Mouse (Mus musculus): ENCODE data around the gene C1qtnf9. TPM values are rescaled to one million over a fixed set of nuclear protein-coding genes. Genes with fewer than 3 reads are reported as not detected.

The C1qtnf9 gene
- polyA plus RNA-seq, 1 experiment from 2014 or later = 0.30 TPM

DNA sequence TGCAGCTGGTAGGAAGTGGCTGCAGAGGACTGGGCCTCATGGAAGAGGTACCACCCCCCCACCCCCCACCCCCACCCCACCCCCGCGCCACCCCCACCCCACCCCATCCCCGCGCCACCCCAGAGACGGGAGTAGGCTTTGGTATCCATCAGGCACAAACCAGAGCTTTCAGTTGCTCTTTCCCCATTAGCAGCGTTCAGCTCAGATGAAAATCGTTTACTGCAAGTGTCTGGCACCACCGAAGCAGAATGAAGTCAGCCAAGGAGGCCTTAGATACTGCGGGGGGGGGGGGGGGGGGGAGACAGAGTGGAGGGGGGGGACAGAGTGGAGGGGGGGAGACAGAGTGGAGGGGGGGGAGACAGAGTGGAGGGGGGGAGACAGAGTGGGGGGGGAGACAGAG, 28.8 kb upstream of the C1qtnf9 start:
- peaks cover 31% of the 10 kb centered on the region for H3K4me1 ChIP-seq (replicated peaks; ENCODE audit: insufficient read depth, low read length)
- H3K4me2 ChIP-seq (ENCODE audit: low read length) = no peak overlapping the region
- H3K9me3 ChIP-seq (replicated peaks; ENCODE audit: low read length) = no peaks in the 10 kb centered on the region
- no peak for TF ChIP-seq CTCF (IDR thresholded peaks at IDR 0.05; ENCODE audit: low read depth)
- no peak overlapping the region for H3K4me3 ChIP-seq (replicated peaks; ENCODE audit: low read depth, low read length)
- DNase-seq (ENCODE audit: low spot score) (no peak), ATAC-seq (replicated peaks; ENCODE audit: low FRiP score, low read depth) (no peak)
- H3K27ac ChIP-seq = no peak overlapping the region
- WGBS = 11% methylated on average over 8 of the region's 9 CpGs
- no peak overlapping the region for H3K9ac ChIP-seq (ENCODE audit: low read depth, low read length)
- H3K36me3 ChIP-seq (ENCODE audit: insufficient read depth, low read length) = peaks cover 3% of the 10 kb centered on the region; the same call in 1 of the 2 replicates
- no peaks in the 10 kb centered on the region for H3K27me3 ChIP-seq (ENCODE audit: insufficient read depth, low read length)

DNA sequence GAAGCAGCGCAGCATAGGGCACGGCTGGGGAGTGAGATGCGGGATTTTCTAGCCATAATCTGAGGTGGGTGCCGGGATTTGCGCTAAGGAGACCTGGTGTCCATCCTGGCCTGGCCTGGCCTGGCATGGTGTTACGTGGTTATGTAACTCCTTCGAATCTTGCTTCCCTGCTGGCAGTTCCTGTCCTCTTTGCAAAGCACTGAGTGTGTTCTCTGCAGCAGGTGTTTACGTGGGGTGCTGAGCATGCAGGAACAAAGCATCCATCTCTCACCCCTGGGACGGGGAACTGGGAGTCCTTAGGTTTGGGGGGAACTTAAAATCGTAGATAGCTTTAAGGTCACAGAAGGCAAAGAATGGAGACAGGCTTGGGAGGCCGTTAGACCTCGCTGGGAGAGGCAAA, 28.3 kb upstream of the C1qtnf9 start:
- Histone ChIP-seq H3K9ac (ENCODE audit: low read depth, low read length) (no peak overlapping the region), H3K4me2 (ENCODE audit: low read length) (no peak overlapping the region), H3K36me3 (ENCODE audit: insufficient read depth, low read length) (peaks cover 3% of the 10 kb centered on the region; the same call in 1 of the 2 replicates), H3K4me3 (replicated peaks; ENCODE audit: low read depth, low read length) (no peak overlapping the region), H3K9me3 (replicated peaks; ENCODE audit: low read length) (no peaks in the 10 kb centered on the region), H3K4me1 (replicated peaks; ENCODE audit: insufficient read depth, low read length) (peaks cover 31% of the 10 kb centered on the region), H3K27me3 (ENCODE audit: insufficient read depth, low read length) (no peaks in the 10 kb centered on the region), H3K27ac (0 out of 2 replicates have a peak overlapping the region, but pooled peaks have one; percentile 25)
- 79% methylated on average over 12 of the region's 12 CpGs for WGBS
- TF ChIP-seq CTCF (IDR thresholded peaks at IDR 0.05; ENCODE audit: low read depth) = no peak
- DNase-seq (ENCODE audit: low spot score) (no peak), ATAC-seq (replicated peaks; ENCODE audit: low FRiP score, low read depth) (no peak)

DNA sequence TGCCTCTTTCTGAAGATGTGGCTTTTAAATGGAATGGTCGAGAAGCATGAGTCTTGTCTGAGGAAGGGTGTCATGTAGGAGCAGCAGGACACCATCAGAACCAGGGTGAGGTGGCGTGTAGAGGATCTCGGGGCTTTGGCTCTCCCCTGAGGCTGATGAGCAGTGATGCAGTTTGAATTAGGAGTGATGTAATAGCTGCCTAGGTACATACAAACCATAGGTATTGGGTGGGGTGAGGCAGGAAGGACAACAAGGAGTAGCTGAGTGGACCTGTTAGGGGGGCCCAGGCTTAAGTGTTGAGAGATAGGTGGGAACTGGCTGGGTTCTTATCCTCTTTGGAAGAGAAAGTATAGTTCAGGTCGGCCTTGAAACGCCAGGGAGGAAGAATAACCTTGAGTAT, 27.4 kb upstream of the C1qtnf9 start:
- Histone ChIP-seq H3K9ac (ENCODE audit: low read depth, low read length) (no peak overlapping the region), H3K4me2 (ENCODE audit: low read length) (no peak overlapping the region), H3K9me3 (replicated peaks; ENCODE audit: low read length) (no peaks in the 10 kb centered on the region), H3K27me3 (ENCODE audit: insufficient read depth, low read length) (no peaks in the 10 kb centered on the region), H3K36me3 (ENCODE audit: insufficient read depth, low read length) (peaks cover 7% of the 10 kb centered on the region), H3K4me3 (replicated peaks; ENCODE audit: low read depth, low read length) (no peak overlapping the region), H3K27ac (peak overlapping the region; percentile 31; the same call in 1 of the 2 replicates), H3K4me1 (replicated peaks; ENCODE audit: insufficient read depth, low read length) (peaks cover 31% of the 10 kb centered on the region)
- 74% methylated on average over 5 of the region's 5 CpGs for WGBS
- no peak for TF ChIP-seq CTCF (IDR thresholded peaks at IDR 0.05; ENCODE audit: low read depth)
- ATAC-seq (replicated peaks; ENCODE audit: low FRiP score, low read depth) (no peak), DNase-seq (ENCODE audit: low spot score) (no peak)

DNA sequence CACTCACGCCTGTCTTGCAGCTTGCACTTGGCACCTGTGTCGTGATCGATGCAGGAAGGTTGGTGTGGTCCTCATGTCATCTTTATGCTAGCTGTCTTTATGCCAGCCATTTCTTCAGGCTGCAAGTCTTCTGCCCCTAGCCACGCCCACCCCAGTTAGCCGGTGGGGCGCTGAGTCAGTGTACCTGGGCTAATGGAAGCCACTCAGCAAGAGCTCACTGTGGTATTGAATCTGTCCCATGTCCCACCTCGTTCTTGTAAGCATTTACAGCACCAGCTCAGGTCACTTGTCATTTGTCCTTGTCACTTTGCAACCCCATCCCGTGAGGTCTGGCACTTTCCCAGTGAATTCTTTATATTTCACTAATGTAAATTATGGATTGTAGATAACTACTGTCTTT, 26.9 kb upstream of the C1qtnf9 start:
- Histone ChIP-seq H3K4me2 (ENCODE audit: low read length) (no peak overlapping the region), H3K9ac (ENCODE audit: low read depth, low read length) (no peak overlapping the region), H3K27me3 (ENCODE audit: insufficient read depth, low read length) (no peaks in the 10 kb centered on the region), H3K4me3 (replicated peaks; ENCODE audit: low read depth, low read length) (no peak overlapping the region), H3K27ac (peak overlapping the region; percentile 60; the same call in 1 of the 2 replicates), H3K4me1 (replicated peaks; ENCODE audit: insufficient read depth, low read length) (peaks cover 29% of the 10 kb centered on the region), H3K36me3 (ENCODE audit: insufficient read depth, low read length) (peaks cover 12% of the 10 kb centered on the region), H3K9me3 (replicated peaks; ENCODE audit: low read length) (no peaks in the 10 kb centered on the region)
- DNase-seq (ENCODE audit: low spot score) = no peak
- no peak for ATAC-seq (replicated peaks; ENCODE audit: low FRiP score, low read depth)
- TF ChIP-seq CTCF (IDR thresholded peaks at IDR 0.05; ENCODE audit: low read depth) = no peak
- 49% methylated on average over 8 of the region's 8 CpGs for WGBS

DNA sequence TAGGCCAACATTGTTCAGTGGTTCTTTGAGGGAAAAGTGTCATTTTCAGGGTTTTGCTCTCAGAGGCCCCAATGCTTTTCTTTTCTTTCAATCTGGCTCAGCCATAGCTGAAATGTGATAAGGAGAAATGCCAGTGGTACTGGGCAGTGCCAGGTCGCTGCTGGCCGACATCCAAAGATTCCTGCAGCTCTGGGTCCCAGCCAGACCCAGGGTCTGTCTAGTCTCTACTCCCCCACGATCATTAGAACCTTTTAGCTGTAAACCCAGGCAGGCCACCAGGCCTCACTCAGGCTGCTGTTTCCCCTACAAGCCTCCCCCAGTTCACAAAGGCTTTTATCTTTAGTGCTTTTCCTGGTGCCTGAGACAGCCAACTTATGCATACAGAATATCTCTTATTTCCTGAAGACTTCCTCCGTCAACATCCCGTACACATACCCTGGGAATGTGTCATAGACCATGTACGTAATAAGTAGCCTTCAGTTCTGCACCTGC, 26.4 kb upstream of the C1qtnf9 start:
- 27% methylated on average over 6 of the region's 6 CpGs for WGBS
- Histone ChIP-seq H3K9me3 (replicated peaks; ENCODE audit: low read length) (no peaks in the 10 kb centered on the region), H3K4me2 (ENCODE audit: low read length) (no peak overlapping the region), H3K27ac (peak overlapping the region; percentile 60; the same call in 1 of the 2 replicates), H3K36me3 (ENCODE audit: insufficient read depth, low read length) (peaks cover 17% of the 10 kb centered on the region), H3K4me1 (replicated peaks; ENCODE audit: insufficient read depth, low read length) (peaks cover 24% of the 10 kb centered on the region), H3K9ac (ENCODE audit: low read depth, low read length) (no peak overlapping the region), H3K4me3 (replicated peaks; ENCODE audit: low read depth, low read length) (no peak overlapping the region), H3K27me3 (ENCODE audit: insufficient read depth, low read length) (no peaks in the 10 kb centered on the region)
- peak; percentile 79 for DNase-seq (ENCODE audit: low spot score)
- no peak for TF ChIP-seq CTCF (IDR thresholded peaks at IDR 0.05; ENCODE audit: low read depth)
- ATAC-seq (replicated peaks; ENCODE audit: low FRiP score, low read depth) = 0 out of 2 replicates have a peak, but pooled peaks have one; percentile 37

DNA sequence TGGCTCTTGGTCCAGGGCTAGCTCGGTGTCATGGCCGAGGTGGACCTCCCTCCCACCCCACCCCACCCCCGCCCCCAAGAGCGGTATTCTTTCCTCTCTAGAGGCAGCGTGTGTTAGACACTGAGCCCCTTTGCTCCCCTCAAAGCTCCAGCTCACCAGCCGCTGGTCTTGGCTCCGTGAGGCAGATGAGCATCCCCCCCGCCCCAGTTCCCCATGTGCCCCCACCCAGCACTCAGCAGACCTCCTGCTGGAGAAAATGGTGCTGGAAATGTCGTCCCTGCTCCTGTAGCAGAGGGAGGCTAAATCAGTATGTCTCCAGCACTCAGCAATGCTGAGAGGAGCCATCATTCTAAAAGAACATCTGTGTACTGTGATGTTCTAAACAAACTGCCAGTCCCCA, 24.3 kb upstream of the C1qtnf9 start:
- H3K27me3 ChIP-seq (ENCODE audit: insufficient read depth, low read length) = no peaks in the 10 kb centered on the region
- DNase-seq (ENCODE audit: low spot score) (no peak), ATAC-seq (replicated peaks; ENCODE audit: low FRiP score, low read depth) (no peak)
- peaks cover 14% of the 10 kb centered on the region for H3K4me1 ChIP-seq (replicated peaks; ENCODE audit: insufficient read depth, low read length)
- H3K36me3 ChIP-seq (ENCODE audit: insufficient read depth, low read length) = peaks cover 31% of the 10 kb centered on the region
- H3K9ac ChIP-seq (ENCODE audit: low read depth, low read length) = no peak overlapping the region
- no peak overlapping the region for H3K4me2 ChIP-seq (ENCODE audit: low read length)
- no peak overlapping the region for H3K4me3 ChIP-seq (replicated peaks; ENCODE audit: low read depth, low read length)
- WGBS = 82% methylated on average over 9 of the region's 9 CpGs
- H3K27ac ChIP-seq = no peak overlapping the region
- TF ChIP-seq CTCF (IDR thresholded peaks at IDR 0.05; ENCODE audit: low read depth) = no peak
- H3K9me3 ChIP-seq (replicated peaks; ENCODE audit: low read length) = no peaks in the 10 kb centered on the region

DNA sequence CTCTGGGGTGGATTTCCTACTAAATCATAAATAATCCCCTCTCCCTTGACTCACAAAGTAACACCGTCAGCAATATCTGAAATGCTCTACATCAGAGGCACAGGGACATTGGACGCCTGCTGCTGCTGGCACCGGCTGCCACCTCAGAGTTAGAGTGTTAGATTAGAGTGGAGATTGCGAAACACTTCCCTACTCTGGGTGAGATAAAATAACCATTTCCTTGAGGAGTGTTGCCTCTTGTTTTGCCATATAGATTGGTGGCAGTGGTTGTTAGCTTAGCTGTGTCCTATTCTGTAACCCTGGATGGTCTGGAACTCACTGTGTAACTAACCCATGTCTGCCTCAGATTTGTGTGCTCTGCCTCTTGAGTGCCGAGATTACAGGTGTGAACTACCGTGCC, 22.7 kb upstream of the C1qtnf9 start:
- 65% methylated on average over 6 of the region's 6 CpGs for WGBS
- no peak for ATAC-seq (replicated peaks; ENCODE audit: low FRiP score, low read depth)
- Histone ChIP-seq H3K4me1 (replicated peaks; ENCODE audit: insufficient read depth, low read length) (peaks cover 13% of the 10 kb centered on the region), H3K36me3 (ENCODE audit: insufficient read depth, low read length) (peaks cover 40% of the 10 kb centered on the region), H3K4me2 (ENCODE audit: low read length) (no peak overlapping the region), H3K27me3 (ENCODE audit: insufficient read depth, low read length) (no peaks in the 10 kb centered on the region), H3K9me3 (replicated peaks; ENCODE audit: low read length) (no peaks in the 10 kb centered on the region), H3K9ac (ENCODE audit: low read depth, low read length) (no peak overlapping the region), H3K27ac (no peak overlapping the region), H3K4me3 (replicated peaks; ENCODE audit: low read depth, low read length) (no peak overlapping the region)
- no peak for TF ChIP-seq CTCF (IDR thresholded peaks at IDR 0.05; ENCODE audit: low read depth)
- no peak for DNase-seq (ENCODE audit: low spot score)
